Mouse (Mus musculus) embryonic facial prominence, embryonic 10.5 days (tissue): ENCODE measurements around the gene Tmub1. TPM values are rescaled to one million over a fixed set of nuclear protein-coding genes. Genes with fewer than 3 reads are reported as not detected.

Experiments used
- DNase-seq: peaks from one replicate; pipeline ENCODE4 v3.0.0-alpha.2; 2017; ENCODE audit warnings: low spot score
- H3K27ac ChIP-seq: fragments of 300-500 bp; sonication (generic); replicated peaks from 2 replicates; pipeline ENCODE4 v1.5.1; 2016; ENCODE audit warnings: mild to moderate bottlenecking
- H3K27me3 ChIP-seq: fragments of 300-500 bp; sonication (generic); replicated peaks from 2 replicates; pipeline ENCODE4 v1.6.1; 2016; ENCODE audit warnings: low read depth, mild to moderate bottlenecking; ENCODE audit not compliant: poor library complexity, severe bottlenecking
- H3K36me3 ChIP-seq: fragments of 300-500 bp; sonication (generic); replicated peaks from 2 replicates; pipeline ENCODE4 v1.6.1; 2016; ENCODE audit warnings: mild to moderate bottlenecking, moderate library complexity
- H3K4me1 ChIP-seq: fragments of 300-500 bp; sonication (generic); 2 replicates; pipeline ENCODE4 v1.6.1; 2016
- H3K4me3 ChIP-seq: fragments of 300-500 bp; sonication (generic); 2 replicates; pipeline ENCODE4 v1.5.1; 2016; ENCODE audit warnings: mild to moderate bottlenecking, moderate library complexity
- H3K9me3 ChIP-seq: fragments of 300-500 bp; sonication (generic); 2 replicates; pipeline ENCODE4 v1.6.1; 2016; ENCODE audit warnings: mild to moderate bottlenecking
- WGBS: fragments of 180-500 bp; shearing (Covaris S2); methylation state at CpG from one replicate; pipeline ENCODE4 v1.1.7; 2016; 5-methylcytosine and 5-hydroxymethylcytosine counted together
- polyA plus RNA-seq: library from polyadenylated mRNA; unstranded; fragments of >200 nt; fragmentation: Nextera tagmentation; extraction: Ambion mirVana; gene quantifications from 2 replicates; pipeline ENCODE4 v1.2.1, GENCODE M21; 2016

Gene Tmub1
- polyA plus RNA-seq, 1 experiment from 2014 or later = 24.7 TPM

DNA sequence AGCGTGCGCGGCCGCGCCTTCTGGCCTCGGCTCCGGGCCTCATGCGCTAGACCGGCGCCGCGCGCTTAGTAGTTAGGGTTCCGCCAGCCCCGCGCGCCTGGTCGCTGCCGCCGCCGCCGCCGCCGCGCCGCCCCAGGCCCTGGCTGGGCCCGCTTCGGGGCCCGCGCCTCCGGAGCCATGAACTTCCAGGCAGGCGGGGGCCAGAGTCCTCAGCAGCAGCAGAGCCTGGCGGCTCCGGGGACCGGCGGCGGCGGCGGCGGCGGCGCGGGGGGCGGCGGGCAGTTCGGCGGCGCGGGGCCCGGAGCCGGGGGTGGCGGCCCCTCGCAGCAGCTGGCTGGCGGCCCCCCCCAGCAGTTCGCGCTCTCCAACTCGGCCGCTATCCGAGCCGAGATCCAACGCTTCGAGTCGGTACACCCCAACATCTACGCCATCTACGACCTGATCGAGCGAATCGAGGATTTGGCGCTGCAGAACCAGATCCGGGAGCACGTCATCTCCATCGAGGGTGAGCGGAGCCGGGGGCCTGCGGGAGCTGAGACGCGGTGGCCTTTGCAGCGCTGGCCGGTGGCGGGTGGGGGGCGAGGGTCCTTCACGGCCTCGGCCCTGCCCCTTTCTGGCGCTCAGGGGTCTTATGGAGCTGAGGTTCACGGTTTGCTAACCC, 4.5 kb upstream of the Tmub1 start, which contains the start of gene Agap3:
Gene Agap3 (plus strand): TSS at position 148 of the 661 bp plus-strand sequence.
- H3K9me3 ChIP-seq = no peaks in the 10 kb centered on the region
- DNase-seq = peak; percentile 64
- H3K27me3 ChIP-seq = peaks cover 22% of the 10 kb centered on the region
- peak within 1 kb of the TSS; percentile 87 for H3K4me3 ChIP-seq
- peaks cover 60% of the 10 kb centered on the region for H3K4me1 ChIP-seq
- H3K36me3 ChIP-seq = peaks cover 24% of the 10 kb centered on the region
- WGBS = 1% methylated on average over 81 of the region's 85 CpGs
- peak within 1 kb of the TSS; percentile 94 for H3K27ac ChIP-seq

DNA sequence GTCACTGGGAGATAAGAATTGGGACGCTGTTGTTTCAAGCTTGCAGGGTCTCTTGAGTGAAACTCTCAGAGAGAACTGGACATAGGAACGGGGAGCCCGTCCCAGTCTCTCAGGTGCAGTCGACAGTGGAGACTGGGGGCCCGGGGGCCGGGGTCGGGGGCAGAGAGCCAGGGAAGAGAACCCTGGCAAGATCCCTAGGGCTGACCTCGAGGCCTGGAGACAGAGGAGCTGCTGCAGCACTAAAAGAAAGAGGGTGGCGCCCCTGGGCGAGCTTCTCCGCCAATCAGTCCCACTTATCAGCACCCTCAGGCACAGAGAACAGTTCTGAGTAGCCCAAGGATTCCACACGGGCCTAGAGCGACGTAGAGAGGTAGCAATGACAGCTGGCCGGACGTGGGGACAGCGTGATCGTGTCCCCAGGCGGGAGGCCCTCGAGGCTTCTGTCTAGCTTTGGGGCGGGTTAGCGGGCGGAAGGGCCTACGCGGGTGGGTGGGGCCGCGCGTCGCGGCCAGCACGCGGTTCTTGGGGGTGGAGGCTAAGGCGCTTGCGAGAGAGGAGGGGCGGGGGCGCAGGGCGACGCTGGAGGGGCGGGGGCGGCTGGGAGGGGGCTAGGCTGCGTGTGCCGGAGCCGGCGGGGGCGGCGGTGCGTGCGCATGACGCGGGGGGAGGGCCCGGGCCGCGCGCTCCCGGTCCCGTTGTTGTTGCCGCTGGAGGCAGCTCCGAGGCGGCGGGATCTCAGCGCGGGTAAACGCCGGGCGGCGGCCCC, 3.8 kb upstream of the Tmub1 start:
- peaks cover 64% of the 10 kb centered on the region for H3K4me1 ChIP-seq
- DNase-seq = peak; percentile 95
- 2% methylated on average over 60 of the region's 66 CpGs for WGBS
- H3K27ac ChIP-seq = peak overlapping the region; percentile 94
- H3K27me3 ChIP-seq = peaks cover 22% of the 10 kb centered on the region
- no peaks in the 10 kb centered on the region for H3K9me3 ChIP-seq
- H3K36me3 ChIP-seq = peaks cover 19% of the 10 kb centered on the region
- H3K4me3 ChIP-seq = peak overlapping the region; percentile 87

DNA sequence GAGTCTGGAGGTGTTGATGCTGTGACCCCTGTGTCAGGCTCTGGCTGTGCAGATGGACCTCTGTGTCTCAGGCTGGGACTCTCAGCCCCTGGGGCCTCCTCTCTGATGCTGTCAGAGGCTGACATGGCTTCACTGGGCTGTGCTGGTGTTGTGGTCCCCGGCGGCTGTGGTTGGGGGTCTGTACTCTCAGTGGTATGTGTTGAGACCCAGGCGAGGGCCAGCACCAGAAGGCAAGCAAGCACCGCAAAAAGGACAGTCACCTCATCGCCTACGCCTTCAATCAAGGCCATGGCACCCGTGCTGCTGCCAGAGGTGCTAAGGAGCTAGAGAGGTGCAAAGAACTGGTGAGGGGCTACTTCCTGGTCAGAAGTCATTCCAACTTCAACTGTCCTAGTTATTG, 1.0 kb downstream of the Tmub1 start:
- WGBS = 91% methylated on average over 7 of the region's 7 CpGs
- DNase-seq = no peak
- Histone ChIP-seq H3K36me3 (peaks cover 25% of the 10 kb centered on the region), H3K9me3 (no peaks in the 10 kb centered on the region), H3K4me3 (peak overlapping the region; percentile 98), H3K4me1 (peaks cover 56% of the 10 kb centered on the region), H3K27me3 (peaks cover 22% of the 10 kb centered on the region), H3K27ac (no peak overlapping the region)

DNA sequence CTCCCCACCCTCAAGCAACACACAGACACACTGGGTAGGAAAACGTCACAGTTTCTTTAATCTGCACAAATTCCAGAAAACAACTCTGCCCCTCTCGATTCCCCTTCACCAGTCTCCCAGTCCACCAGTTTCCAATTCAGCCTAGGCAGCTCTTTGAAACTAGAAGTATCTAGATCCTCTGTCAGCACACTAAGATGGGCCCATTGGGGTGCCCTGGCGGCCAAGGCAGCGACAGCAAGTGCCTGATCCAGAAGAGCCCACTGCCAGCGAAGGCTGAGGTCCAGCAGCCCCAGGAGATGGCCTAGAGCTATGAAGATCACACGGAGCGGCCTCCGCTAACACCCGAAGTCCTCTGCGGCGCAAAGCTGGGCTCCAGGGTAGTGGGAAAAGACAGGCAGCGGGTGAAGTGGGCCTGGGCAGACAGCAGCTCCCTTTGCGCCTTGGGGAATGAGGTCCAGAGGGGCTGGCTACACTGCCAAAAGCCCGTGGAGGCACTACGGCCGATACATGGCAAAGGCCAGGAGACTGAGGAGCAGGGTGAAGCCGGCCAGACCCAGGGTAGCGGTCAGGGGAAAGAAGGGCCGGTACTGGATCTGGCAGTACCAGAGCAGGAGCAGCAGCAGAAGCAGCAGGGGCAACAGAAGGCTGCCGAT, 2.1 kb downstream of the Tmub1 start:
- peaks cover 35% of the 10 kb centered on the region for H3K36me3 ChIP-seq
- H3K27ac ChIP-seq = peak overlapping the region; percentile 98
- H3K27me3 ChIP-seq = peaks cover 18% of the 10 kb centered on the region
- H3K4me1 ChIP-seq = peaks cover 47% of the 10 kb centered on the region
- no peaks in the 10 kb centered on the region for H3K9me3 ChIP-seq
- DNase-seq = no peak
- 56% methylated on average over 20 of the region's 20 CpGs for WGBS
- H3K4me3 ChIP-seq = peak overlapping the region; percentile 98

DNA sequence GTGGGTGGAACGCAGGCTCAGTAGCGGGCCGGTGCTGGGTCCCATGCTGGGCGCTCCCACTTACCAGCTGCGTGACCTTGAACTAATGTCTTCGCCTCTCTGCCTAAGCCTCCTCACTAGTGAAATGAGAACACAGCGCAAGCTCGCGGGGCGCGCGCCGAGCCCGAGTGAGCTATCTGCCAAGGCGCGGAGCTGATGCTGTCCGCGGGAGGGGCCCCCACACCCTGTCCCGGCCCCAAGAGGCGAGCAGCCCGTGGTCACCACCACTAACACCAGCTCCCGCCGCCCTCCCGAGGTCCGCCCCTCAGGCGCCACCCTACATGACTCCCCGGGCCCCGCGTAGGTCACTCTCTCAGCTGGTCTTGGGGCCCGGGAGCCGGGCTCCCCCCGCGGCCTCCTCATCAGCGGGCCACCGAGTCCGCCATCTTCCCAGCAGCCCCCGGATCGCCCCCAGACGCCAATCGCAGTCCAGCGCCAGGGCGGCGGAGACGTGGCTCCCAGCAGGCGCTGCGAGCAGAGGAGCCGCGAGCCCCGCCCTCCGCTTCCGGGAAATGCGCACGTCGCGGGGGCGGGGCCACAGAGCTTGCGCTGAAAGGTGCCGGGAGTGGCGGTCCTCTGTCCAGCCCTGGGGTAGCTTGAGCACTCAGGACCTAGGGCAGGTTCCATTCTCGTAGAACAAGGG, 2.8 kb downstream of the Tmub1 start, which contains the start of gene Fastk:
Gene Fastk (minus strand): TSS at position 542 of the 682 bp plus-strand sequence.
- Histone ChIP-seq H3K4me1 (peaks cover 47% of the 10 kb centered on the region), H3K4me3 (peak within 1 kb of the TSS; percentile 98), H3K9me3 (no peaks in the 10 kb centered on the region), H3K36me3 (peaks cover 42% of the 10 kb centered on the region), H3K27ac (peak within 1 kb of the TSS; percentile 98), H3K27me3 (peaks cover 13% of the 10 kb centered on the region)
- under 1% methylated on average over 60 of the region's 60 CpGs for WGBS
- peak; percentile 95 for DNase-seq

DNA sequence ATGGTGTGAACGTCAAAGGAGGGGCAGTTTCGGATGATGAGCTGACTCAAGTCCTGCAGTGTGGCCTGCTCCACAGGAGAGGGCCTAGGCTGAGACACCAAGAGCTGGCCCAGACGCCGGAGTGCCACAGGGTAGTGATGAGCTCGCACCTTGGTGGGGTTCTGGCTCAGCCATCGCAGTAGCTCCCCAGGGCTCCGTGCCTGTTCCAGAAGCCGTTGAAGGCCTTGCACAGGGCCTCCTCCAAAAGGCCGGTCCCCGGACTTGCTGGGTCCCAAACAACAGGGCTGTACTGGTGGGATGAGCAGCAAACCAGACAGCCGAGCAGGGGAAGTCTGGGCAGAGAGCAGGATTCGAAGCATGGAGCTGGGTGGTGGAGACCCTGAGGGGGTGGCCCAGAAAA, 3.7 kb downstream of the Tmub1 start:
- peaks cover 47% of the 10 kb centered on the region for H3K4me1 ChIP-seq
- H3K9me3 ChIP-seq = no peaks in the 10 kb centered on the region
- peaks cover 6% of the 10 kb centered on the region for H3K27me3 ChIP-seq
- no peak for DNase-seq
- WGBS = 86% methylated on average over 12 of the region's 12 CpGs
- H3K4me3 ChIP-seq = peak overlapping the region; percentile 98
- peaks cover 52% of the 10 kb centered on the region for H3K36me3 ChIP-seq
- peak overlapping the region; percentile 98; the same call in 1 of the 2 replicates for H3K27ac ChIP-seq

DNA sequence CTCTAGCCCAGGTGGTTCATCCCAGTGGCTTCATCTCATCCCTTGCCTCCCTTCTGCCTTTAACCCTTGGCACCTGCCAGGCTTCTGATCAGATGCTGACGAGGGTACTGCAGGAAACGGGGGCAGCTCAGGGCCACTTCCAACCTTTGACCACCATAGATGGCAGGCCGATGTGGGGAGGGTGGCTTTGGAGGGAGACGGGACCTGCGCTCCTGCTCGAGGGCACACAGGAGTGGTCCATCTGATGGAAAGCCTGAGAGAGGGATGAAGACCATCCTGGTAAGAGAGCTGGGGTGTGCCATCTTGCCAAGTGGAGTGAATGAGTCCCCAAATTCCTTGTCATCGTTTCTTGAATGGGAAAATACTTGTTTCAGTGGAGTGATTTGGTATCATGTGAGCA, 4.5 kb downstream of the Tmub1 start:
- no peak overlapping the region for H3K4me3 ChIP-seq
- H3K9me3 ChIP-seq = no peaks in the 10 kb centered on the region
- 91% methylated on average over 7 of the region's 7 CpGs for WGBS
- H3K36me3 ChIP-seq = peaks cover 59% of the 10 kb centered on the region
- peaks cover 47% of the 10 kb centered on the region for H3K4me1 ChIP-seq
- H3K27ac ChIP-seq = no peak overlapping the region
- H3K27me3 ChIP-seq = no peaks in the 10 kb centered on the region
- no peak for DNase-seq

DNA sequence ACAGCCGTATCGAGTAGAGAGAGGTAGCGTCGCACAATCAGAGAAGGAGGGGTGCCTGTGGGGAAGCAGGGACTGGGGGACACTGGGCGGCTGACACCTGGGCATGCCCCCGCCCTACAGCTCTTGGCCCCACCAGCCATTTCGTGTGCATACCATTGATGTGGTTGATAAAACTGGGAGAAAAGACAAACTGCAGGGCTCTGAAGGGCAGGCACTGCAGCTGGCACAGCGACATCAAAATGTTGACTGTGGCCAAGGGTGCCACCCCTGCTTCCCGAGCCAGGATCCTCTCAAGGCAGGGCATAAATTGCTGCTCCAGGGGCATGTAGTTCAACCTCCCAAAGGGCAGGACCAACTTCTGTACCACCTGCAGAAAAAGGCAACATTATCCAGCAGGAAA, 5.6 kb downstream of the Tmub1 start:
- no peak overlapping the region for H3K4me3 ChIP-seq
- H3K4me1 ChIP-seq = peaks cover 36% of the 10 kb centered on the region
- H3K9me3 ChIP-seq = no peaks in the 10 kb centered on the region
- H3K36me3 ChIP-seq = peaks cover 64% of the 10 kb centered on the region
- DNase-seq = no peak
- 91% methylated on average over 9 of the region's 9 CpGs for WGBS
- H3K27ac ChIP-seq = no peak overlapping the region
- H3K27me3 ChIP-seq = no peaks in the 10 kb centered on the region

DNA sequence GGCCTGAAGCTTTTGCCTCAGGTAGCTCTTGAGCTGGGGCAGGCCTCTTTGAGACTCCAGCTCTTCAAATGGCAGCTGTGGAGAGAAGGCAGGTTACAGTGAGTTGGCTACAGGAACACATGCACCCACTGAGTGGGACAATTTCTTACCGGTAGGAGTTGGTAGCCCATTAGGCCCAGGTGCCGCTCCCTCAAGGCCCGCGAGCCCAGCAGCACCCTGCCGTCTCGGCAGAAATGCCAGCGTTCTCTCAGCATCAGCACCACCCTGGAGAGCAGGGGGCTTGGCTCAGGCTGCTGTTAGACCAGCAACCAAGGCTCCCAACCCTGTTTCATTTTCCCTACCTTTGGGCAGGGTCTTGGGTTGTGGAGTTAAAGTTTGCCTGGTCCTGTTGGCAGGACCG, 6.5 kb downstream of the Tmub1 start:
- no peaks in the 10 kb centered on the region for H3K27me3 ChIP-seq
- 95% methylated on average over 8 of the region's 8 CpGs for WGBS
- DNase-seq = no peak
- peaks cover 27% of the 10 kb centered on the region for H3K4me1 ChIP-seq
- peaks cover 72% of the 10 kb centered on the region for H3K36me3 ChIP-seq
- H3K4me3 ChIP-seq = no peak overlapping the region
- no peak overlapping the region for H3K27ac ChIP-seq
- no peaks in the 10 kb centered on the region for H3K9me3 ChIP-seq

DNA sequence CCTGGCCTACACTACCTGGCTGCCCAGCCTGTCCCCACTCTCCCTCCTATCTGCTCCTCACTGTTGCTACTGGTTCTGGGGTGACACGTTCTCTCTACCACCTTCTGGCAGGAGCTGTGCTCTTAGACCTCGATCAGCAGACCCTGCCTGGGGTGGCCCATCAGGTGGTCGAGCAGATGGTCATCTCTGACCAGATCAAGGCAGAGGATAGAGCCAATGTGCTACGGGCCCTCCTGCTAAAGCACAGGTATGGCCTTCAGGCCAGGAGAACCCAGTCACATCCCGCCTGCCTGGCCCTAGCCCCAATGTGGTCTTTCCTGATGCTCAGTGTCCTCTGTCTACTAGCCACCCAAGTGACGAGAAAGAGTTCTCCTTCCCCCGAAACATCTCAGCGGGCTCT, 13.7 kb downstream of the Tmub1 start:
- Histone ChIP-seq H3K9me3 (no peaks in the 10 kb centered on the region), H3K4me3 (no peak overlapping the region), H3K36me3 (peaks cover 92% of the 10 kb centered on the region), H3K4me1 (peaks cover 6% of the 10 kb centered on the region), H3K27ac (no peak overlapping the region), H3K27me3 (no peaks in the 10 kb centered on the region)
- WGBS = 87% methylated on average over 8 of the region's 8 CpGs
- no peak for DNase-seq

DNA sequence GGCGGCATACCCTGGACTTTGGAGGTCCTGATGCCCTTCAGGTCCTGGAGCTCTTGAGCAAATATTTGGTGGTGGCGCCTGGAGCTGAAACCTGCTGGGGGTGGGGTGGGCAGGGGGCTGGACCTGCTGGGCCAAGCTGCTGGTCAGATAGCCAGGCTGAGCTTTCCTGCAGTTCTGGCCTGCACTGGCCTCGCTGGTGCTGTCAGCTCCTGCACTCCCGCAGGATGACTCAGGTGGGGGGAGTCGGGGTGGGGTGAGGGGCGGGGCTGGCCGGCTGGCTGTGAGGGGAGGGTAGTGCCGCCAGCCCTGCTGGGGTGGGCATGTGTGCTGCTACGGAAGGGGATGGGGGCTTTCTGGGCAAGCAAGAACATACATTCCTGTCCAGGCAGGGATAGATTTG, 19.1 kb downstream of the Tmub1 start:
- WGBS = 16% methylated on average over 9 of the region's 9 CpGs
- Histone ChIP-seq H3K36me3 (peaks cover 45% of the 10 kb centered on the region), H3K4me1 (peaks cover 55% of the 10 kb centered on the region), H3K4me3 (peak overlapping the region; percentile 80), H3K27me3 (peaks cover 24% of the 10 kb centered on the region), H3K9me3 (no peaks in the 10 kb centered on the region), H3K27ac (0 out of 2 replicates have a peak overlapping the region, but pooled peaks have one; percentile 41)
- DNase-seq = peak; percentile 43

DNA sequence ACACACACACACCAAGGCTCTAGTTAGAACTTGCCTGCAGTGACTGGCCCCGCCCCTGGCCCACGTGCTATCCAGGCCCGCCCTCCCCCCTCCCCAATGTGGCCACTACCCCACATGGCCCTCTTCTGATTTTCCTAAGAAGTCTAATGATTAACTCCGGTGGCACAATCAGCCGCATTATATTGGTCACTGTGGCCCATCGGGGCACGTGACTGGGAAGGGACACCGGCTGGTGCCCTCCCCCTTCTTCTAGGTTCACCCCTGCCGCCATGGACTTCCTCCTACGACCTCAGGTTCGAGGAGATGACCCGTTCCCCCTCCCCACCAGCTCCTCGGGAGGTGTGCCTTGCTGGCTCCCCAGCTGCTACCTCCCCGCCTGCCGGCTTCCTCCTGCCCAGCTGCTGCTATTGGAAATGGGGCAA, 19.7 kb downstream of the Tmub1 start:
- DNase-seq = peak; percentile 71
- peak overlapping the region; percentile 41; the same call in 1 of the 2 replicates for H3K27ac ChIP-seq

More for the DNA sequence above, 19.7 kb downstream of the Tmub1 start:
- WGBS = 3% methylated on average over 15 of the region's 15 CpGs
- Histone ChIP-seq H3K36me3 (peaks cover 39% of the 10 kb centered on the region), H3K9me3 (no peaks in the 10 kb centered on the region), H3K27me3 (peaks cover 24% of the 10 kb centered on the region), H3K4me1 (peaks cover 56% of the 10 kb centered on the region), H3K4me3 (peak overlapping the region; percentile 80)
